Mouse (Mus musculus) erythroblast, embryonic 14.5 days (primary cell): Measurements from ENCODE around the gene Hlcs.

Source experiments
- GATA1 ChIP-seq: IDR thresholded peaks from 2 replicates; pipeline ENCODE4 v1.6.1; 2012; ENCODE audit warnings: low read length, inconsistent platforms, mixed read lengths
- TAL1 ChIP-seq: IDR thresholded peaks from 3 replicates; pipeline ENCODE4 v1.6.1; 2012; ENCODE audit warnings: low read length, inconsistent platforms, mixed read lengths

DNA sequence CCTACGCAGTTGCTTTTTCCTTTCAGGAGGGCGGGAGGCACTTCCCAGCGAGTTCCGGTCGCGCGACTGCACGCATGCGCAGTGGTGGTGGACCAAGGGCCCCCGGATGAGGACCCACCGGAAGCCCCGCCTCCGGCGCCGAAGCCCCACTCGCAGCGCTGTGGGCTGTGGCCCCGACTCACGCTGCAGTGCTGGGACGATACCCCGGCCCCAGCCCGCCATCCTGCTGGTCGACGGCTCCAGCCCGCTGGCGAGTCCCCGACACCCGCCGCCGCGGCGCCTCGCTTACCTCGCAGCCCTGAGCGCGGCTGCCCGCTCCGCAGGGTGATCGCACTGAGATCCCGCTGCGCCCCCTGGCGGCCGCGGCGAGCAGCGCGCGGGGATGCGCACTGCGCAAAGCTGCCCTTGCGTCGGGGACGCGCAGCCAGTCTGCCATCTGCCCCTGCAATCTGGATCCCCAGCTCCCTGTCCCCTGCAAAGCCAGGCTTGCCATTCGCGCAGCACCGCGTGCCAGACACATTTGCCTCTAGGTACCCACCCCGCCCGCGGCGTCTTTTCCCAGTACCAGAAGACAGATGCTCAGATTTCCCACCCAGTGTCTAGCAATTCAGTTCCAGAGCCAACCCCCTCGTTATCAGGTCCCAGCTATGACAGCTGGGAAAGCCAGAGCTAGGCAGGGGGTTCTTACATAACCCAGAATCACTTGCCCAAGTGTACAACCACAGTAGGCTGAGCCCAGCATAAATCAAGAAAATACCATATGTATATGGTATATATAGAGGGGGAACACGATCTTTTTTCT, at the start of gene Hlcs:
- TF ChIP-seq TAL1 (no peak), GATA1 (no peak)
